Mouse (Mus musculus) MEL-GATA-1-ER (cell line): ENCODE data around the gene B3galnt1.
"Not testable (repeated sequence)": the region's sequence is repeated elsewhere in the genome, so short reads cannot be mapped to it uniquely, and the experiment has no call there.

Experiments used
- DNase-seq: peaks from one replicate; pipeline ENCODE4 v3.0.0-alpha.2; 2012; ENCODE audit warnings: low read depth; ENCODE audit errors: extremely low read depth

The B3galnt1 gene

DNA sequence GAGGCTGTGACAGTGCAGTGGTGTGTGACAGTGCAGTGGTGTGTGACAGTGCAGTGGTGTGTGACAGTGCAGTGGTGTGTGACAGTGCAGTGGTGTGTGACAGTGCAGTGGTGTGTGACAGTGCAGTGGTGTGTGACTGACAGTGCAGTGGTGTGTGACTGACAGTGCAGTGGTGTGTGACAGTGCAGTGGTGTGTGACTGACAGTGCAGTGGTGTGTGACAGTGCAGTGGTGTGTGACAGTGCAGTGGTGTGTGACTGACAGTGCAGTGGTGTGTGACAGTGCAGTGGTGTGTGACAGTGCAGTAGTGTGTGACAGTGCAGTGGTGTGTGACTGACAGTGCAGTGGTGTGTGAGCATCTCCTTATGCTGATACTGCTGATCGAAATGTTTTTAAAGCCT, 33.2 kb downstream of the B3galnt1 start:
- not testable (repeated sequence) for DNase-seq

DNA sequence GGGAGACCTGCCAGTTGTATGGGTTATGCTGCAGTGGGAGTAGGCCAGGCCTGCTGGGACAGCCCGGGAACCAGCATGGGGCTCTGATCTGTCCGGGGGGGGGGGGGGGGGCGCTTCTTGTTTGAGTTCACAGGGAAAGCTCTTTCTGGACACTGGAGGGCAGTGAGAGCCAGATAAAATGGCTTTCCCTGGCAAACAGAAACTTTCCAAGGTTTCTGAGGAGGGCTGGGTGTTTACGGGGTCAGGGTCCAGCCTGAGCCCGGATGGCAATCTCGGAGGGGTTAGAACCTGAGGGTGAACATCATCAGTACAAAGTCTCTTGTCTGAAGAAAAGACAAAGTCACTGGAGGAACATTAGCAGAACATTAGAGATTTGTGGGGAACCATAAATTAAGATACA, 35.4 kb downstream of the B3galnt1 start:
- DNase-seq, result no peak

DNA sequence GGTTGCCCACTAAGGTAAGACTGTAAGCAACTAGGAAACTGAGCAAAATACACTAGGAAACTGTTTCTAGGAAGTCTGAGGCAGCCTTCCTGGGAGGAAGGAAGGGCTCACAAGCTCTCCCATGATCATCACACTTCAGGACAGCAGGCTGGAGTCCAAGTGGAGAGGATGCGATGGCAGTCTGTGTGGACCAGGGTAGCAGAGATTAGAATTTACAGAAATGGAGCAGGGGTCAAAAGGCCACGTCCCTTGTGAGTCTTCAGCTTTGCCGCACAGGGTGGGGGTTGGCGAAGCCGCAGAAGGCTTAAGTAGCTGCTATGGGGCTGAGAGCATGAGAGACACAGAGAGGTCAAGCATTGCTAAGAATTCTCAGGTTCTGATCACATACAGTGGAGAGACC, 37.1 kb downstream of the B3galnt1 start:
- no peak for DNase-seq

DNA sequence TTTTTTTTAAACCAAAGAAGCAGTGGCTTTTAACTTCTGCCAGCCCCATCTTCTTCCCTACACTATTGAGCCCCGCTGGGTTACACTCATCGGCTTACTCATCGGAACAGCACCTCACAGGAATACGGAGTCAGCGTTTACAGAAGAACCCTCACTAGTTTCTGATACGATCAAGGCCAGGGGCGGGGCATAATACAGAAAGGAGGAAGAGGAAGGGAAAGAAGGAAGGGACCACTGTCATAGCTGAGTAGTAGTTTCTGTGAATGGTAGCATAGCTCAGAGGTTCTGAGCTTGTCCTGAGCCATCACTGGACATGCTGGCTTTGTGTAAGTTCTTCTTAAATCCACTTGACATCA, 38.8 kb downstream of the B3galnt1 start:
- DNase-seq, result no peak

DNA sequence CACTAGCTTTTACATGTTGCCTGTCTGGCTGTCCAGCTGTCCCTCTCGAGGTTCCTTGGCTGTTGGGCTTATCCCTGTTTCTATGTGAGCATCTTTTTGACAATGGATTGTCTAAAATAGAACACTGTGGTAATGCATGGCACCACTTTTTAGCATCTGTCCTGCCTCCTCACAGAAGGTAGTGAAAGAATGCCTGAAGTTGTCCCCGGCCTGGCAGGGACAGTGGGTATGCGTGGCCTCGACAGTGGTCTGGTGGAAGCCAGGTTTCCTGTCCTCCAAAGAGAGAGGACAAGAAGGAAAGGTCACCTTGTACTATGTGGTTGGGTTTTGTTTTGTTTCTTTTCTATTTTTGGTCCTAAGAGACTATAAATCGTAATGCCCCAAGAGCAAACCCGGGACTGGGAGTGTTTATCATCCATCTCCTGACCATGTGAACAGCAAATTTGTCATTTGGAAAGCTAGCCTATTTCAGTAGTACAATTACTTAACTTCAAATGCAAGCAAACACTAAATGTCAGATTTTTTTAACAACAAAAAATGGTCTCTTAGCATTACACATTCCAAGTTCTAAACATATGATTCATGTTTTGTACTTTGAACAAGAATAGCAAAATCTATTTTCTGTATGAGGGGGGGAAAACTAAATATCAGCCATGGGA, 39.3 kb downstream of the B3galnt1 start:
- DNase-seq, result no peak

DNA sequence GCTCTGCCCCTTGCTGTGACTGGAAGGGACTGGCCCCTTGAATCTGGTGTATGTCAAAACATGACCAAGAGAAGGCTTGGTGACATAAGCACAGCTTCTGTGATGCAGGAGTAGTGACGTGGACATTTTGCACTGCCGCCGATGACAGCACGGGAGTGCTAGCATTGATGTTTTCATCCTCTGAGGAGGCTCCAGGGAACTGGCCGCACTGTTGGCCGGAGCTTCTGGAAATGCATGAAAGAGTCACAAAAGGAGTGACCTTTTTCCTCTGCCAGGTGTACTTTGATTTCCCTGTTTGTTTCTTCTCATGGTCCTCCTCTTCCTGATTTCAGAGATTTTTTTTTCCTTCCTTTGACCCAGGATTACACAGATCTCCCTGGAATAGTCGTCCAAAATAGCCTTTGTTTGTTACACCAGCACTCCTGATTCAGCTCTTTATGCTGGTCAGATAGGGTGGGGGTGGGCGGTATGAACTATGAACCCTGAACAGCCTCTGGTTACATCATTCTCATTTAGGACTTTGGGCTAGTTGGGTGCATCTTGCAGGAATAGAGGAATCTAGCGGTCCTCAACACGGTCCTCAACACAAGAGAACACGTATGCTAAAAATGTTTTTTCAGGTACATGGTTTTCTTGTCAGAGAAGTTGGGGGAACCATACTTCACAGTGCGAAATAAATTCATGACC, 42.5 kb downstream of the B3galnt1 start:
- no peak for DNase-seq

DNA sequence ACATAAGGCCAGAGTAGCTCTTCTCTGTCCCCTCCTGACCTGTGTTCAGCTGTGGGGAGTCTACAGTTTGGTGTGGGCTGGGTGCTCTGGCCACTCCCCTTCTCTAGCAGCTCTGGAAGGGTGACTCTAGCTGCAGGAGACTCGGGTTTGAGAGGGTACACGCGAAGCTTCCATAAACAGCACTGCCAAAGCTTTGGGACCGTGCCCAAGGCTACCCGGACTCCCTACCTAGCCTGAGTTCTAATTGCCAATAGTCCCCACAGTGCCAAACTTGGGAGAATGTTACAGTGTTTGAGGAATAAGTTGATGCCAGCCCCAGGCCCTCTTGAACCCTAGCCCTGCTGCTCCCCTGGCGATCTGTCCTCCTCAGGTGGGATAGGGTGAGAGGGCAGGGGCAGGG, 43.2 kb downstream of the B3galnt1 start:
- DNase-seq, result no peak

DNA sequence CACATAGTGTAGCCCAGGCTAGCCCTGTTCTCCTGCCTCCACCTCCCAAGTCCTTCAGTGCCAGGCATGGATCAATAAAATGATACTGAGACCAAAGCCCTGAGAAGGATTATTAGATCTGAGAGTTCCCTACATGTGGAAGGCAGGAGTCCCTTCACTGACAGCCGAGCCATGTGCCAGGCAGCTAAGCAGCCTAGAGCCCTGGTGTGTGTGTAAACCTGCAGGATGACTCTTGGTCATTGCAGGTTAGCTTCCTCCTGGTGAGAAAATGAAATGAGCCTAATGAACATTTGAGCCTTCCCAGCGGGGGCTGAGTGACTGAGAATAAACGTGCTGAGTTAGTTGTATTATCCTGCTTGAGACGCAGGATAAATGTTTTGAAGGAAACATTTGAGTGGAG, 49.2 kb downstream of the B3galnt1 start:
- no peak for DNase-seq

DNA sequence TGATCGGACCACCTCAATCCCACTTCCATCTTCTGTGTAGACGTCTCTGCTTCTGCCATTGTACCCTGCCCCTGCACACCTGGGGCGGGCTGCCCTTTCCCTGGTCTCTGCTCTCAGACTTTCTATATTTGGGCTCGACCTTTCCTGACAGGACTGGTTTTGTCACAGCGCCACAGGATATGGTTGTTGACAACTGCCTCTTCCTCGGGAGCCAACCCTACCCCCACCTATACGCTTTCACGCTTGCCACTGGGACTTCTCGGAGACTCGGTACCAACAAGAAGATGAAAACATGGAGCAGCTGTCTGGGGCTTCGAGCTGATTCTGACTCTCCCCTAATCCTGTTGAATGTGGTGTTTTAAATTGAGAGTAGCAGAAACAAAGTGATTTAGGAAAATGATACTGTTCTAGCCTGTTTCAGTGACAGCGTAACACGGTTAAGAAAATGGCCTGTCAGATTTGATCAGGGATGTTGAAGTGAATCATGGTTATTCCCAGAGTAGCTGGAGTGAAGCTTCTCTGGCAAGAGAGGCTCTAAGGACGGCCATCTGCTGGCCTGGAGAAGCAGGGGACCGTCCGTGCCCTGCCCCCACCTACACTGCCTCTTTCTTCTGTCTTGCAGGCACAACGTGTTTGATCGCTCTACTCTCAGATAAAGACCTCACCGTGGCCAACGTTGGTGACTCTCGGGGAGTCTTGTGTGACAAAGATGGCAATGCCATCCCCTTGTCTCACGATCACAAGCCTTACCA, 49.9 kb downstream of the B3galnt1 start:
- DNase-seq, result no peak

DNA sequence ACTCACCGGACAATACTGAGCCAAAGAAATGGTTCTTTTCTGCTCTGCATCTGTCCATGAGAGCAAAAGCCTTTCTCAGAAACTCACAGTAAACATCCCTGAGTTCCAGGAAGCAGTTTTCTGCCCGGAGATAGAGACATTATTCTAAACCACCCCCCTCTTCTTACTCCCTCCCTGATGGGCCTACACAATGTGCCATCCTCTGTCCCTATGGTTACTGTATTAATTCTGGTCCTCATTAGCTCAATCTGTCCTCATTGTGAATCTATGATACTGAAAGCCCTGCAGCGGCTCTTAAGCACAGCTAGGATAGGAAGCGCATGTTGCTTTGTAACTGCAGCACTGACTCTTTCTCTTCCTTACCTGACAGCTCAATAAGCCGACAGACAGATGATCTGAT, 53.7 kb downstream of the B3galnt1 start:
- DNase-seq, result no peak

DNA sequence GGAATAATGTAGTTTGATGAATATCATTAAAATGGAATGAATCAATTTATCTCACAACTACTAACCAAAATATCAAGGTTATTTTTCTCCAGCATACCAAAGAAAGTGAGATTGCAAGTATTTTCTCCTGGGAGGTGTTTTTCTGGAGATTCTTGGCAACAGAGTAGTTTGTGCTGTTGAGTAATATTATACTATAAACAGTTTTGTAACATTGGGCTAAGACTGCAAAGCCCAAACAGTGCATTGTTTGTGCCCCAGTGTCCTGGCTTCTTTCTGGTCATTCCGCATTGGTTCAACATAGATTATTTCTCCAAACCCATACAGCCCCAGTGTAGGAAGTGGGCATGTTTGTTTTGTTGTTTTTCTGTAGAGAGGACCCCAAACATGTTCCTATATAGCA, 55.0 kb downstream of the B3galnt1 start:
- DNase-seq, result no peak

DNA sequence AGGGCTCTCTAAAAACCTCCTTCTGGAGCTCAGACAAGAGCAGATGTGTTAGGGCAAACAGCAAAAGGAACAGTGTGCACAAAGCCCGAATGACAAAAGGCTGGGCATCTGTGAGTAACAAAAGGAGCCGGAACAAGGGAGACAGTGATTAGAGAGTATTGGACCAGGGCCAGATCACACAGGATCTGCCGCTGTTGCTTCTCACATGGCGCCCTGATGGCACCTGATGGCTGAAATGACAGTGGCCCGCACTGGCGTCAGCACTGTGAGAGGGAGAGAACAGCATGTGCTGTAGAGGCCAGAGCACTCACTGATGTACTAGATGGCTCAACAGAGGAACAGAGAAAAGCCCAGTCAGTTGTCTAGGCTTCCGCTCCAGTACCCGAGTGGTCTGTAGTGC, 55.8 kb downstream of the B3galnt1 start:
- no peak for DNase-seq

DNA sequence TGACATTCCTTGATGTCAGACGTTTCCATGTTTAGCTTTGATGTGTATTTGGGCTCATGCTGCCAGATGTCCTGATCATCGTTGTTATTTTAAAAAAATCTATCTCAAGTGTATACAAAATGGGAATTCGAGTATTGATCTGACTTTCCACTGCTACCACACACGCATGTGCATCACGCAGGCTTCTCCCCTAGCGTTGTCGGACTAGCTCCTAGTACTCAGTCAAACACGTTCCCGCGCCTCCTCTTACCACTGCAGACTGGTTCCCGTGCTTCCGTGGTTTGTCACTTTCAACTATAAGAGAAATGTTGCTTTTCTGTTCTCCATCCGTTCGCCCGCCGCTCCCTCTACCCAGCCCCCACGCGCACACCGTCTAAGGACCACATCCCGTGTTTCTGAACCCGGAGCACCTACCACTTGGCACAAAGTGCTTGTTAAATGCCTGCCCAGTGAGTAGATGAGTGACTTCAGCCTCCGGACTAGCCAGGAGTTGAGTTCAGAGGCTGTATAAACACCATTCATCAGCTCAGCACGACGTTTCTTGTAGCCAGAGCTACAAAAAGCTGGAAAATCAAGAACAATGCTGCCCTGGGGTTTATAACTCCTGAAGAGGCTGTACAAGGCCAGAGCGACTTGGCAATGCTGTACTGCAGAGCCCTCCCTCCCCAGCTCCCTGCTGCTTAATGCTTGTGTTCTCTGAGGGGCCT, 62.7 kb downstream of the B3galnt1 start:
- no peak for DNase-seq

DNA sequence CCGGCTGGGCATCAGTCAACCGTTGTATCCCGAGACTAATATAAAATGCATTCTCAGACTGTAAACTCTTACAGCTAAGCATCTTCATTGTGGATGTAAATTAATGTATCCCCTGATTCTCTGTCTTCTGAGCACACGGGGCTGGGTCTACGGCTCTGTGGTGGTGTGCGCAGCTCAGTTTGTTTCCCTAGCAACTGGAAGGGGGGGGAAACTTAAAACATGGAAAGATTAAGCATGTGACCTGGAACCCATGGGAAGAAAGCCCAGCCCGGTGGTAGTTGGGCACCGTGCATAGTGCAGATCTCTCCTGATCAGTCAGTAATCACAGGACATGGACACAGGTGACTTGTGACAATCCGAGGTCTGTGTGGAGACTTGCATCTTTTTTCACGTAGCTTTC, 63.3 kb downstream of the B3galnt1 start:
- no peak for DNase-seq

DNA sequence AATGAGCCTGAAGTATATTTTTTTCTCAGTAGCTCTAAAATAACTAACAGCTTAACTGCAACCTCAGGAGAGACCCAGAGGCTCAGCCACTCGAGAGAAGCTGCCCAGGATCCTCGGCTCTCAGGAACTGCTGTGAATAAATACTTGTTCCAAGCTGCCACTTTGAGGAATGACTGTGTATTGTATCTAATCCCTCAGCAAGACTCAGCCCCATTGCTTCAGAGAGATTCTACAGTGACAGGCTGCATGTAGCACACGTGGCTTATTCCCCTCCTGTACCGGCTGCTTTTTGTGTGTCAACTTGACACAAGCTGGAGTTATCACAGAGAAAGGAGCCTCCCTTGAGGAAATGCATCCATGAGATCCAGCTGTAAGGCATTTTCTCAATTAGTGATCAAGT, 66.1 kb downstream of the B3galnt1 start:
- DNase-seq, result no peak

DNA sequence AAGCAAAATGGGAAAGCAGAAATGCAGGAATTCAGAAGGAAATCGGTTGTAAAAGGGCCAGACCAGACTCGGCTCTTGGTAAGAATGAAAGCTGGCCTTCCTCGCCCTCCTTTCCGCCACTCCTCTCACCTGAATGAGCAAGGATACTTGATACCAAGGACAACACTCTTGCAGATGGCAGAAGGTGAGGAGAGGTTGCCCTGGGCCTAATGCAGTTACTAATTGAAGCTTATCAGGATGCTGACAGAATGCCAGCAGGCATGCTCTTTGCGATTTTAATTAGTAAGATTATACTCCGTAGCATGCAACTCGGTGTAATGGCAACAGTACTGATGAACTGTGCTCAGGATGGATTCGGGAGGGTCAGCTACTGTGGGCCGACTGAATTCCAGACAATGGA, 67.2 kb downstream of the B3galnt1 start:
- DNase-seq, result no peak

DNA sequence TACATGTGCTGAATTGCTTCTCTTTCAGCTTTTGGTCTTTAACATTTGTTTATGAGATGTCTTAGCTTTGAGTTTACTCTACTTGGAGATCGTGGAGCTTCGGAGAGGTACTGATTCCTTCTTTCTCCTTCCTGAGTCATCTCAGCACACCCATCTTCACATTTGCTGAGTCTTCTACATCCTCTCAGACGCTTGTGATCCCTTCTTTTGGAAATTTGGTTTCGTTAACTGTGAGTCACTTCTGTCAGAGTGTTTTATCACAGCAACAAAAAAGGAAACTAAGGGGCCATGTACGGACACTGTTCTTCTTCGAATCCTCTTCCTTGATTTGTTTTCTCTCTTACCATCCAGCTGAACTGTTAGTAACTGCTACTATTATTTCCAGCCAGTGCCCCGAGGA, 69.2 kb downstream of the B3galnt1 start:
- no peak for DNase-seq

DNA sequence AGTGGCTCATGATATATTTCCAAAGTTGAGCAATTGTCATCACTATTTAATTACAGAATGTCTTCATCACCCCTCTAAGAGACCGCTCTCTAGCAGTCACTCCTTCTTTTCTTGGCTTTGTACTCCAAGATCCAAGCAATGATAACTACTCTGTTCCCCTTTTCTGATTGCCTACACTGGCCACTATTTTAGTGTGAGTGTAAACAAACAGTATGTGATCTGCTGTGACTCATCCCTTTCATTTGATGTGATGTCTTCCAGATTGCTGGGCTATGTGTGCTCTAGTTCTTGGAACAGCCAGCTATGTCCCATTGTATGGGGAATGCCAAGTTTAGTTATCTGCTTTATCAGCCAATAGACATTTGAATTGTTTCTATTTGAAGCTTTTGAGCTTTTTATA, 71.4 kb downstream of the B3galnt1 start:
- no peak for DNase-seq

DNA sequence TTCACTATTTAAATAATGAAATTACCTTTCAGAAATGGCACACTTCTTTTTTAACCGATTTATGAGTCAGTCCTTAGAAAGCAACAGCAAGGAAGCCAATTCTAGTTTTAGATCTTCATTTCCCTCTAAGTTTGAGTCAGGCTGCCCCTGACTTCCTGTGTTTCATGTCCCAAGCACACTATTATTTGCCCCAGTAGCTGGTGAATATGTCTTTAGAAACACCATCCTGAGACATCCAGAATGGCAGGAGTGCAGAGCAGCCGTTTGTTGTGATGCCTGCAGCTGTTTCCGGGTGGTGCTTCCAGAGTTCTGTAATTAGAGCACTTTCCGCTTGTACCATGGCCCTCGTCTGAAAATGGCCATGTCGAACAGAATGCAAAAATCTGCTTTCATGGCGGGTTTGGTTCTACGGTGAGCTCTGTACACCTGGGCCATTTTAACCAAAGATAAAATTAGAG, 73.7 kb downstream of the B3galnt1 start:
- DNase-seq, result no peak

DNA sequence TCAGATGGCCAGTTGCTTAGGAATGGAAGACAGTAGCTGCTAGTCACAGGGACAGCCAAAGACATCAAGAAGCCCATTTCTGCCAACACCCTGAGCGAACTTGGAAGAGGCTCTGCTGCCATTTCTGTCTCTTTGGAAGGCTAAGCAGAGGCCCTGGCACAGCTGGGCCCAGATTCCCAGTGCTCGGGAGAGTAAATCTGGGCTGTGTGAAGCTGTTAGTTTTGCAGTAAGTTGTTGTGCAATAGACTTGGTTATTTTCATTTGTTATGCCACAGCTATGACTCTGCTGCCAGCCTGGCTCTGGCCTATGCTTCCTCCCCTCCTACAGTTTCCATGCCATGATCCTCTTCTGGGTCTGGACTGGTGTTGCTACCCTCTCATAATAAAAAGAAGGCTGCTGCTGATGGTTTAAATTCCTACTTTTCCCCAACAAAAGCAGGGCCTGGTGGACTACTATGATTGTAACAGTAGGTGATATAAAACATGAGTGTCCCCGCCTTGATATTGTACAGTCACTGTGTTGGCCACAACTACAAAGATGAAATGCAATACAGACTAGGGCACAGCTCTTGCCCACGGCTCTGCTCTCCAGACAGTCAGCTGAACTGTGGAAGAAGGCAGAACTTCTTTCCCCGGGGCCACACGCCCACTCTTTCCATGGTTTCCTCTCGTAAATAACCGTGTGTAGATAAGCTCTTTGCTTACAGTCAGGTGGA, 74.2 kb downstream of the B3galnt1 start:
- DNase-seq, result no peak
